Mouse (Mus musculus): Measurements from ENCODE around the gene Smok3a.
"Not testable (repeated sequence)": the region's sequence is repeated elsewhere in the genome, so short reads cannot be mapped to it uniquely, and the experiment has no call there.

Smok3a gene

DNA sequence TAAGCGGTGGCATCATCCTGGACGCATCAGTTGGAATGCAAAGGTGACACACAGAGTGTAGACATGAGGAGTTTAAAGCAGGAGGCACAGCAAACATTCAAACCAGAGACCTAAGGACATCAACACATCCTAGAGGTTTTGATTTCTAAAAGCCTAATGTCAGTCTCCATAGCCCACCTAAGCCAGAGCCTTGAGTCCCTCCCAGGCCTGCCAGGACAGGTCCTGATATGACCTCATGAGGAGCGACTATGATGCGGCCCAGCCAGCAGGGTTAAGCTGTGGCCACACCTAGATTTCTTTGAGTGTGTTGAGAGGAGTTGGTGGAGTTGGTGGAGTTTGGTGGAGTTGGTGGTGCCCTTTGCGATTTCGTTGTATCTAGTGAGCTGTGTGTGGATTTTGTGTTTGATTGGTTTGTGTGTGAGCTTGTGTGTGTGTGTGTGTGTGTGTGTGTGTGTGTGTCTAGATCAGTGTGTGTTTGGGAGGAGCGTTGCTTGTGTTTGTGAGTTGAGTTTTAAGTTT, at the start of gene Smok3a, which contains the start of gene Smok3b:
Smok3a (plus strand) TSS at position 301 of the 519 bp plus-strand sequence.
Smok3b (plus strand) TSS at position 469 of the 519 bp plus-strand sequence.
- DNase-seq (ENCODE audit: low spot score), result not testable (repeated sequence)

DNA sequence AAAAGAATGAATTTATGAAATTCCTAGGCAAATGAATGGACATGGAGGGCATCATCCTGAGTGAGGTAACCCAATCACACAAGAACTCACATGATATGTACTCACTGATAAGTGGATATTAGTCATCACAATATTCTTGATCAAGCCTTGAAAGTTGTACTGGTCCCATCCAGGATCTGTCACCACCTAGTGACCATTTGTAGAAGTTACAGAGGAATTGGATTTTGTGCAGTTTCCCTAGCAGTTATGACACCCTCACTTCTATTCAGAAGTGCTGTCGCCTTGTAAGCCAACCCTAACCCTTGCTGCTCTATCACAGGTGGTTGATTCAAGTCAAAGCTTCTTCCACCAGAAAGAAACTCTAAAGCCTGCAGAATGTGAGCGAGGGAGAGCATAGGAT, 47.9 kb upstream of the Smok3a start:
- DNase-seq (ENCODE audit: low spot score), result no peak

DNA sequence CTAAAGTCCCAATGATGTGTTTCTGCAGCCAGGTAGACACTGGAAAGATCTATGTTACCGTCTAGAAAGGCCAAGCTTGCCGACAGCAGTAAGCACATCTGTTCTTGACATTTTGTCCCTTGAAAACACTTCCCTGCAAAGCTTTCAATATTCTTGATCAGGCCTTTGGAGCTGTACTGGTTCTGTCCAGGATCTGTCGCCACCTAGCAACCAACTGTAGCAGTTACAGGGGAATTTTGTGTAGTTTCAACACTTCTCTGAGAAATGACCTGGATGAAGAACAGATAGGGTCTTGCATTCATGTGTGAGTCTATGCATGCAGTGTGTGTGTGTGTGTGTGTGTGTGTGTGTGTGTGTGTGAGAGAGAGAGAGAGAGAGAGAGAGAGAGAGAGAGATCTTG, 47.3 kb upstream of the Smok3a start:
- no peak for DNase-seq (ENCODE audit: low spot score)

DNA sequence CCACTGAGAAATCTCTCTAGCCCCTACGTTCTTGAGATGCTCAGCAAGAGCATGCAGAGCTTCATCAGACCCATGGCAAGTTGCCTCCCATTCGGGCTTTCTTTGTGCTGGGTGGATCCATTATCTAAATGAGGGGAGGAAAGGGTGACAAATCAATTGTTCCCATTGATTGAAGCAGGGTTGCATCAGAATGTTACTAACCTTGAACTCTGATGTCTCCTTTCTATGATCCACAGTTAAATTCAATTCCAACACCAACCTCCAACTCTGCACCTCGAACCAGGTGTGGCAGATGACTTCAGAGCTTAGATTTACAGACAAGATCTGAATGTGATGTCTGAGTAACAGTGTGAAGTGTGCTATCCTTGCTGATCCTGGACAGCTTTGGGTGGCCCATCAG, 46.3 kb upstream of the Smok3a start:
- DNase-seq (ENCODE audit: low spot score), result no peak

DNA sequence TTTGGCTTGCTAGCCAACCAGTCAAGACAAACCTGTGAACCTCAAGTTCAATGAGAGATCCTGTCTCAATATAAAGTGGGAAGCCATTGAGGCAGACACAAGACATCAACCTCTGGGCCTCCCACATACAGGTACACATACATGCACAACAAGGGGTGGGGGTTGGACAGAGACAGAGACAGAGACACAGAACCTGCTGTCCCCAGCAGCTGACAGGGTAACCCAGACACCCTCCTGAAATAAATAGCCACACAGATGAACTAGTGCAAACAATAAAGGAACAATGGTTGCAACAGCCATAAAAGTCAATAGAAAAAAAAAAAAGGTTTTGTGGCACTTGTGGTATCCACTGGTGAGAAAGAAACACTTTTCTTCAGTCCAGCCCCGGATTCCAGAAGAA, 45.6 kb upstream of the Smok3a start:
- no peak for DNase-seq (ENCODE audit: low spot score)

DNA sequence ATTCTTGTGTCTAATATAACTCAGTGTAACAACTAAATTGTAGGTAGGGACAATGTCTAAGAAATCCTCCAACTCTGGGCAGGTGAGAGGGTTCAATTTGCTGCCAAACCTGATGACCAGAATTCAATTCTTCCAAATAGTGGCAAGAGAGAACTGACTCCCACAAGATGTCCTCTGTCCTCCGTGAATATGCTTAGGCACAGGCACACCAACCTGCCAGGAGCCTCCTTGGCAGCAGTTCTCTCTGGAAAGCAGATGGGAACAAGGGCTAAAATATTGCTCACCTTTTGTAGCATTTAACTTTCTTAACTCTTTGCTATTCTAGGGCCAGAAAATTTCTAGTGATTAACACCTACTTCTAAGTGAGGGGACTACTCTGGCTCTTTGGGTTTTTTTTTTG, 43.8 kb upstream of the Smok3a start:
- no peak for DNase-seq (ENCODE audit: low spot score)

DNA sequence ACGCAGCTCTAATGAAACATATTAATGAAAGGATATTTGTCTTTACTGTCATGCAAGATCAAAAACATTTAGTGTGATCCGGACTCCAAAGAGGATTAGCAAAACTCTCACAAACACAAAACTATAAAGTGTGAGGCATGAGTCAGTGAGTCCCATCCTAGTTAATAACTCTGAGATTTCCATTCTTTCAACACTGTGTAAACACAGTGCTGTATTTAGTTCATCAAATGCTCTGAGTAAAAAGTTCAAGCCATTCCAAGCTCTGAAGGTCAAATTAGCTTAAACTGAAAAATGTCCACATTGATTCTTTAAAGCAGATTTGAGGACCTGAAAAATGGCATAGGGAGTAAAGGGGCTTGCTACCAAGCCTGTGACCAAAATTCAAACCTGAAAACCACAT, 42.0 kb upstream of the Smok3a start:
- DNase-seq (ENCODE audit: low spot score), result no peak

DNA sequence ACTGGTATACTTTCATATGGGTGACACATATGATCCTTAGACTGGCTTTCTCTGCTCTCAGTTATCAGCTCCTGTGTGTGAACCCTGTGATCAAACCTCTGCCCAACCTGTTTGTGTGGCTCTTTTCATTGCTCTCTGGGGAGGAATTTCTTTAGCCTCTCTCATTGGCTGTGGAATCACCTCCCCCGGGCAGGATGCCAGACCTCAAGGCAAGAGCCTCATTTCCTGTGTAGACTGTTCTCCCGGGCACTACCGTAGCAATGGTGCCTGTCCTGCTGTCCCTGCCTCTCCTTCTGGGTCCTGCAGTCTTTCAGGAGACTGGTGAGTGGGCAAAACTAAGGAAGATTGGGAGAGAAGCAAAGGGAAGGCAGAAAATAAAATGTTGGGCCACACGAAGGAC, 39.8 kb upstream of the Smok3a start, which contains the start of gene Azgp1:
Azgp1 (plus strand) TSS at position 221 of the 400 bp plus-strand sequence.
- DNase-seq (ENCODE audit: low spot score), result no peak

DNA sequence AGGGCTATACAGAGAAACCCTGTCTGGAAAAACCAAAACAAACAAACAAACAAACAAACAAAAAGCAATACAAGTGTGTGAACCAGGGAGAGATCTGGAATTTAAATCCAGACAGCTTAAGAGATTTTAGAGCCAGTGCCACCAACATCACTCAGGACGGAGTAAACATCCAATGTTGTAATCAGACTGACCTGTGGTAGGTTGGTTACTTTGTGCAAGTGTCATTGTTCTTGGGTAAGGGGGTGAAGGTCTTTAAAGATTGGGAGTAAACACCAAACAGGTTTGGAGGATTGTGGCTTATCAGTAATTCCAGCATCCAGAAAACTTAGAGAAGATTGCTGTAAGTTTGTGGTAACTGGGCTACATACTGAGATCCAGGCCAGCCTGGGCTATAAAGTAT, 34.7 kb upstream of the Smok3a start:
- DNase-seq (ENCODE audit: low spot score), result no peak

DNA sequence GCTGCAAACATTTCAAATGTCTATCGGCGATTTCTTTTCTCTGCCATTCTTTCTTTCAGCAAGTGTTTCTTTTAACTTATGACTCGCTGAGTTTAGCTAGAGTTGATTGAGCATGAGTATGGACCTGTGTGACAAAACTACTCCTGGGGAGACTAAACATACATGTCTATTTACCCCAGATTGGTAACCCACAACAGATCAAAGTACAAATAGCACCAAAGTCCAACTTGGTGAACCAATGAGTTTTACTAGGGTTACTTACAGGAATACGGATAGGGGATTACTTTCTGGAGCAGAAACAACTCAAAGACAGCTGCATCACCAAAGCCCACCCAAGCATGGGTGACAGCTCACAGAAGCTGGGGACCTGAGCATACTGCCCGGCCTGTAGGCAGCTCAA, 11.6 kb upstream of the Smok3a start:
- no peak for DNase-seq (ENCODE audit: low spot score)

DNA sequence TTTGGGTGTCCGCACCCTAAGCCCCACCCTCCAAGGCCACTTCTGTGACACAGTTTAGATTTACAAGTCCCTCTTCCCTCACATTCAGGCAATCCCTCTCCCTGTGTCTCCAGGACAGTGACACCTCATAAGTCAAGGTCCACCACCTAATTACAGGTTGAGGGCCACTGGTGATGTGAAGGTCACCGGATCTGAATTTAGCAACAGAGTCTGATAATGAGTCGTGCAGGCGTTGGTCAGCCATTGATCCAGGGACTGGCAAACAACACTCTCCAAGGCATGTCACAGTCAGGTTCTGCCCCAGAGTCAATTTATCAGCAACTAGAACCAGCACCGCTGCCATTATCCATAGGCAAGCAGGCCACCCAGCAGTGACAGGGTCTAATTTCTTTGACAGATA, 8.7 kb upstream of the Smok3a start:
- DNase-seq (ENCODE audit: low spot score), result no peak

DNA sequence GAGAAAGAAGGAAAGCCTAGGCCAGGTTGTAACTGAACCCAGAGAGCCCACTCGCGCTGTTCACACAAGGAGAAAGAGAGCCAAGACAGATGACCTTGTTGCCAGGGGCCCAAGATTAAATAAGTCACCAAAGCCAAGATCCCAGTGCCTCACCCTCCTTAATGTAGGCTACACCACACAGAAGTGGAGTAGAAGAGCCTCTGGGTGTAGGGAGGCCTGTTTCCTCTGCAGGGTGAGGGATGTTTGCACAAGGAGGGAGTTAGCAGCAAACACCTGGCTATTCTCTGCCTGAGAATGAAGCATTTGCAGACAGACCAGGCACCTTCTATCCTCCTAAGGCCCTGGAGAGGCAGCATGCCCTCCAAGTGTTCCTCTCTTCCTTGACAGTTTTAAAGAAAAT, 4.5 kb upstream of the Smok3a start:
- no peak for DNase-seq (ENCODE audit: low spot score)

DNA sequence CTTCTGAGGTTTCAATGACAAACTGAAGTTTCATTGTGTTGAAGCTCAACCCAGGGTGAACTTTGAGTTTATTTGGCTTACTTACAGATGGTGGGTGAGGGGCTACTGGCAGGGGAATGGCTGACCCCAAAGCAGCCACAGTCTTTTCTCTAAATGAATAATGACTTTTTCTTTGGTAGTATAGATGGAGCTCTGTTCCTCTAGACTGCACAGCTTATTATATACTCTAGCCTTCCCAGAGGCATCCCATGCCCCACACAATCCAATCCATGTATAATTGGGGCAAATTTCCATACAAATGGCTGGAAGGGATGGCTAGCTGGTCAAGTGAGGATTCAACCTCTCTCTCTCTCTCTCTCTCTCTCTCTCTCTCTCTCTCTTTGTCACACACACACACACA, 4.1 kb upstream of the Smok3a start:
- no peak for DNase-seq (ENCODE audit: low spot score)

DNA sequence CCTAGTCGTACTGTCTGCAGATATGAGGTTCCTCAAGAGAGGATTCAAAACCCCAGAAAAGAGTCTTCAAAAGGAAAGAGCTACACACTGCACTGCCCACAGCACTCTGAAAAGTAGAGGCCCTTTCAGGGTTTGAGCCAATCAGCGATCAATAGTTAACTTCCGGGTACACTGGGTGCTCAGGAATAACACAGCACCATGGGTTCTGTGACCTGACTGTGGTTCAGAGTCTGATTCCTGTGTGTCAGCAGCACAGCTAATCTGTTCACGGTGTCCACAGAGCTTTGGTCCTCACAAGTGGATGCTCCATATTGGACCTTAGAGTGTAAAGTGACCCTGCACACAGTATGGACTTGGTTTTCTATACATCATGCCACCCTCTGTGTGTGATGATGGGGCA, 1.5 kb upstream of the Smok3a start:
- DNase-seq (ENCODE audit: low spot score), result not testable (repeated sequence)

DNA sequence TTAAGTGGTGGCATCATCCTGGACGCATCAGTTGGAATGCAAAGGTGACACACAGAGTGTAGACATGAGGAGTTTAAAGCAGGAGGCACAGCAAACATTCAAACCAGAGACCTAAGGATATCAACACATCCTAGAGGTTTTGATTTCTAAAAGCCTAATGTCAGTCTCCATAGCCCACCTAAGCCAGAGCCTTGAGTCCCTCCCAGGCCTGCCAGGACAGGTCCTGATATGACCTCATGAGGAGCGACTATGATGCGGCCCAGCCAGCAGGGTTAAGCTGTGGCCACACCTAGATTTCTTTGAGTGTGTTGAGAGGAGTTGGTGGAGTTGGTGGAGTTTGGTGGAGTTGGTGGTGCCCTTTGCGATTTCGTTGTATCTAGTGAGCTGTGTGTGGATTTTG, 31.8 kb downstream of the Smok3a start, which contains the start of gene Smok3c:
Smok3c (plus strand) TSS at position 301 of the 400 bp plus-strand sequence.
- DNase-seq (ENCODE audit: low spot score), result not testable (repeated sequence)

DNA sequence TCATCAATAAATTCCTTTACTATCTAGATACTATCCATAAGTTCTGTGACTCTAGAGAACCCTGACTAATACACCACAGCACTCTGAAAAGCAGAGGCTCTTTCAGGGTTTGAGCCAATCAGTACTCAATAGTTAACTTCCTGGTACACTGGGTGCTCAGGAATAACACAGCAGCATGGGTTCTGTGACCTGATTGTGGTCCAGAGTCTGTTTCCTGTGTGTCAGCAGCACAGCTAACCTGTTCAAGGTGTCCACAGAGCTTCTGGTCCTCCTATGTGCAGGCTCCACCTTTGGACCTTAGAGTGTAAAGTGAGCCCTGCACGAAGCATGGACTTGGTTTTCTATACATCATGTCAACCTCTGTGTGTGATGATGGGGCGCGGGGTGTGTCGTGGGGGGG, 52.7 kb downstream of the Smok3a start:
- no peak for DNase-seq (ENCODE audit: low spot score)

DNA sequence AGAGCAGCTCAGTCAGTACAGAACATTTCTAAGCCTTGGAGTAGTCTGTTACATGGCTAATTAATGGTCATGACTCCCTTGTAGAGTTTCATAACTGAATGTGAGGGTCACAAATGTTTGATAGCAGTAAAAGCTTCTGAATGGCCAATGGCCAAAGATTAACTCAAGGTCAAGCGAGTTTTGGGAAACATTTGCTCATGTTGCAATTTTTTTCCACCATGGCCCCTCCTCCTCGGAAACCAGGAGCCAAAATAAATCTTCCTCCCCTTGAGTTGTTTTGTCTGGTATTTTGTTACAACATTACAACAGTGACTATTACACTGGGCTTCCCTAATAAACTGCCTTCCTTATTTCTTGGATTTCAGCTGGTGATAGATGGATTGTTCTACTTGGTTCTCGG, 54.6 kb downstream of the Smok3a start:
- no peak for DNase-seq (ENCODE audit: low spot score)

DNA sequence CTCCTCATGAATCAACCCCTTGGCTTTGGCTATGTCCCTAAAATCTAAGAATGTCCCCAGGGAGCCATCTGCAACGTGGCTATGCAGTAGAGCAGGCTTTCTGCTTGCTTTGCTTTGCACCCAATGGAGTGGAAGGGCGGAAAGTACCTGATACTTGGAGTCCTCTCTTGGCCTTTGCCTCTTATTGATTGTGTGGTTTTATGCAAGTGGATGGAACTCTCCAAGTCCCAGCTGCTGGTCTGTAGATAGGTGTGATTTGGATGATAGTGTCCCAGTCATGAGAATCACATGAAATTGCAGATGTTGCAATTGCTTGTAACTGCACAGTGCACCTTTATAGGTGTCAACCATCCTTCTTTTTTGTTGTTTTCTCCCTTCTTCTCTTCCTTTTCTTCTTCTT, 55.1 kb downstream of the Smok3a start:
- DNase-seq (ENCODE audit: low spot score), result no peak

DNA sequence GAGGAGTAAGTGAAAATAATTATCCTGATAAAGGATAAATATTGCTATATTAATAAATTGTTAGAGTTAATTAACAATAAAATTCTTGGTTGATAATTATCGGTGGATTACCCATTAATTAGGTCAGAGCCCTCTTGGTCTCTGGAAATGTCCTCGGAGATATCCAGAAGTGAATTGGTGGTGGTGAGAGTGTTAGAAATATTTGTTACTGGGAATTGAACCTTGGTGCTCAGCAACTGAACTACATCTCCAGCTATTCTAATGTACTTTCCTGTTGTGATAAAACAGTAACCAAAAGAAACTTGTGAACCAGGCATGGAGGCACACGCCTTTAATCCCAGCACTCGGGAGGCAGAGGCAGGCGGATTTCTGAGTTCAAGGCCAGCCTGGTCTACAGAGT, 59.4 kb downstream of the Smok3a start:
- no peak for DNase-seq (ENCODE audit: low spot score)

DNA sequence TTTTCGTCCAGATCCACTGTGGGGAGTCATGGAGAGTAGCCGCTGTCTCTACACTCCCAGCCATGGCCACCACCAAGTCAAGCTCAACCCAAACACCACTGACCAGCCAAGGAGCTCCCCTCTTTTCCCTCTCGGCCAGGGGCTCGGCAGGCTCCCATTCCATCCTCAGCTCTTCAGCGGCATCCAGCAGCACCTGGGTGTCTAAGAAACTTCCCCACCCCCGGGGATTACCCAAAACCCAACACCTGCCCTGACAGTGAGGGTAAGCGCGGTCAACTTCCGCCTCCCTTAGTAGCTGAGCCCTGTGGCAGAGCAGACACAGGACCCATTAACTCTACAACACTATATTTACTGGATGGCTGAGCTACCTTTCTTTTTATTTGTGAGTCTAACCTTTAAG, 60.4 kb downstream of the Smok3a start:
- no peak for DNase-seq (ENCODE audit: low spot score)

DNA sequence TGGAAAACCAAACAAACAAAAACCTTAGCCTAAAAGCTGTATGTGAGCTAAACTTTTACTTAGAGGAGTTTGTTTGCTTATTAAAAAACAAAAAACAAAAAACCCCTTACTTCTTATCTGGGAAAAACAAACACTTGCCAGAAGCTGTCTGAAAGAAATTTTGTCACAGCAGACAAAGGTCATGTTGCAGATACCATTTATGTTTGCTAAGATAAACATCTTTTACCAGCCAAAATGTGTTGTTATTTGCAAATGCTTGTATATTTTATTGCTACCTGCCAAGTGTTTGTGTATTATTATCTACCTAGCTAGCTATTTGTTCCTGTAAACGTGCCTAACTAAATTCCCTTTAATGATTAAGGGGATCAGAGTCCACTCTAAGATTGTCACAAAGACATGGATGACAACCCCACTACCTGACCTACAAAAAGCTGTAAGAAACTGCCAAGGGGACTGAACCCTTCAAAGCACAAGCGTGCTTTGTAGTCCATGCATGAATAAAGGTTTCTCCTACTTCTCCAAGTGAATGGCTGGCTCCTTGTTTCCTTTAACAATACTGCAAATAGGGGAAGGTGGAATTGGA, 62.3 kb downstream of the Smok3a start:
- DNase-seq (ENCODE audit: low spot score), result no peak

DNA sequence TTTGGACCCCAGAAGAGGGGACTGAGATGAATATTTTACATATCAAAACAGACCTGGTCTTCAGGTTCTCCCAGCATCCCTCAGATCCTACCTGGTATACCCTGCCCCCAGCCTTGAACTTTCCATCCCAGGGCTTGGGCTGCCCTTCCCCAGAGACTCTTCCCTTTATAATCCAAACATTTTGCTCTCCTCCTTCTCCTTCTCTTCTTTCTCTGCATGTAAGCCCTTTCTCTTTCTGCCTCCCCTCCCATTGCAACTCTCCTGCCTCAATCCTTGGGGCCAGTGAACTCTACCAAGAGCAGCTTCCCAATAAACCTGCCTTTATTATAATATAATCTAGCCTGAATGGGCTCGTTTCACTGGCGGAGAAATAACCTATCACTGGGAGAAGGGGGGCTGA, 62.9 kb downstream of the Smok3a start:
- no peak for DNase-seq (ENCODE audit: low spot score)
